Mouse (Mus musculus) heart, adult 2 months (tissue): ENCODE measurements at regions not wholly inside any gene's neighbourhood (a gene's known extent, or its start where the extent isn't known, plus 50 kb on each side); places are given as distances from the start of the nearest gene placed in this dataset.

Experiments used
- CTCF ChIP-seq: fragments of 200-600 bp; IDR thresholded peaks from 2 replicates; pipeline ENCODE4 v1.8.1; 2022; ENCODE audit warnings: antibody characterized with exemption, mild to moderate bottlenecking, moderate library complexity
- EP300 ChIP-seq: fragments of 200-500 bp; IDR thresholded peaks from 2 replicates; pipeline ENCODE4 v1.6.1; 2011; ENCODE audit warnings: low read depth, low read length, control low read depth; ENCODE audit not compliant: insufficient read depth
- POLR2A ChIP-seq: fragments of 200-500 bp; IDR thresholded peaks from 2 replicates; pipeline ENCODE4 v1.6.1; 2011; ENCODE audit warnings: mild to moderate bottlenecking, low read depth, low read length, control low read depth; ENCODE audit not compliant: insufficient read depth

GRCm38 (mm10) chr19:6684921-6685320 is 142.1 kb upstream of the Slc22a12 start:
- TF ChIP-seq EP300: no peak
- TF ChIP-seq CTCF: no peak
- TF ChIP-seq POLR2A: no peak
